Mouse (Mus musculus) cerebellum, postnatal 36 days (tissue): ENCODE results near the gene Hdac10.

ENCODE experiments used
- DNase-seq, 2 experiments: peaks; one replicate each; pipeline ENCODE4 v3.0.0; 2021 to 2022; ENCODE audit warnings: mixed read lengths in 2 of 2

The Hdac10 gene

GRCm38 (mm10) chr15:89122649-89123366 lies 5.7 kb downstream of the Hdac10 start, which contains the start of gene Tubgcp6:
Gene Tubgcp6 (minus strand): TSS chr15:89123112.
- DNase-seq = peak; percentile 96 to 97

- no peak for DNase-seq
These were observed 10.5 kb downstream of the Hdac10 start for GRCm38 (mm10) chr15:89118007-89118406.

GRCm38 (mm10) chr15:89110147-89110546 lies 18.4 kb downstream of the Hdac10 start:
- DNase-seq = peak; percentile 66 to 70

GRCm38 (mm10) chr15:89106976-89107375 lies 21.5 kb downstream of the Hdac10 start:
- DNase-seq = no peak

GRCm38 (mm10) chr15:89106073-89106472 lies 22.4 kb downstream of the Hdac10 start:
- peak; percentile 81 to 82 for DNase-seq

- peak; percentile 95 to 96 for DNase-seq
These were observed 24.1 kb downstream of the Hdac10 start for GRCm38 (mm10) chr15:89104425-89104824.

- DNase-seq = peak in 1 of 2 experiments; percentile 72
These were observed 24.6 kb downstream of the Hdac10 start for GRCm38 (mm10) chr15:89103921-89104320.

GRCm38 (mm10) chr15:89102646-89103045 lies 25.9 kb downstream of the Hdac10 start:
- no peak for DNase-seq

- DNase-seq = no peak
These were observed 27.7 kb downstream of the Hdac10 start for GRCm38 (mm10) chr15:89100823-89101222.

GRCm38 (mm10) chr15:89098616-89099015 lies 29.9 kb downstream of the Hdac10 start:
- DNase-seq = peak; percentile 72 to 74

GRCm38 (mm10) chr15:89097450-89097849 lies 31.1 kb downstream of the Hdac10 start:
- DNase-seq = no peak

GRCm38 (mm10) chr15:89092181-89092580 lies 36.3 kb downstream of the Hdac10 start:
- DNase-seq = no peak

- DNase-seq = no peak
These were observed 37.8 kb downstream of the Hdac10 start for GRCm38 (mm10) chr15:89090662-89091061.

- DNase-seq = peak; percentile 55 to 58
These were observed 39.0 kb downstream of the Hdac10 start for GRCm38 (mm10) chr15:89089248-89090051.

GRCm38 (mm10) chr15:89088607-89089247 lies 39.8 kb downstream of the Hdac10 start, which contains the start of gene Selenoo:
Gene Selenoo (plus strand): TSS chr15:89089084.
- DNase-seq = peak; percentile 90 to 93

GRCm38 (mm10) chr15:89084826-89085225 lies 43.7 kb downstream of the Hdac10 start:
- DNase-seq = no peak

- no peak for DNase-seq
These were observed 44.6 kb downstream of the Hdac10 start for GRCm38 (mm10) chr15:89083906-89084305.

- no peak for DNase-seq
These were observed 50.2 kb downstream of the Hdac10 start for GRCm38 (mm10) chr15:89078208-89078836.

- DNase-seq = peak; percentile 77 to 80
These were observed 52.3 kb downstream of the Hdac10 start for GRCm38 (mm10) chr15:89076156-89076731.

GRCm38 (mm10) chr15:89075478-89076147 lies 52.9 kb downstream of the Hdac10 start:
- DNase-seq = peak; percentile 85 to 91

GRCm38 (mm10) chr15:89074613-89075477 lies 53.7 kb downstream of the Hdac10 start, which contains the start of gene Trabd:
Gene Trabd (plus strand): TSS chr15:89075124.
- DNase-seq = peak in 1 of 2 experiments; percentile 12
